Mouse (Mus musculus) small intestine, adult 2 months (tissue): ENCODE results near the gene Btbd8.

ENCODE experiments used
- CTCF ChIP-seq: fragments of 200-500 bp; IDR thresholded peaks from 2 replicates; pipeline ENCODE4 v1.5.1; 2012; ENCODE audit warnings: low read depth, mild to moderate bottlenecking, control low read depth, inconsistent platforms, low read length, moderate library complexity, mixed read lengths; ENCODE audit not compliant: insufficient replicate concordance, insufficient read length; ENCODE audit errors: extremely low read depth
- POLR2A ChIP-seq: fragments of 200-500 bp; IDR thresholded peaks from 2 replicates; pipeline ENCODE4 v1.6.1; 2012; ENCODE audit warnings: low read depth, mild to moderate bottlenecking, control low read depth, inconsistent platforms, low read length, moderate library complexity

- TF ChIP-seq CTCF (no peak), POLR2A (no peak)
These were observed 78.3 kb downstream of the Btbd8 start for GRCm38 (mm10) chr5:107516087-107516486.
